Mouse (Mus musculus): ENCODE results near the gene Fnbp1.
"Not testable (repeated sequence)": the region's sequence is repeated elsewhere in the genome, so short reads cannot be mapped to it uniquely, and the experiment has no call there.

Gene Fnbp1

DNA sequence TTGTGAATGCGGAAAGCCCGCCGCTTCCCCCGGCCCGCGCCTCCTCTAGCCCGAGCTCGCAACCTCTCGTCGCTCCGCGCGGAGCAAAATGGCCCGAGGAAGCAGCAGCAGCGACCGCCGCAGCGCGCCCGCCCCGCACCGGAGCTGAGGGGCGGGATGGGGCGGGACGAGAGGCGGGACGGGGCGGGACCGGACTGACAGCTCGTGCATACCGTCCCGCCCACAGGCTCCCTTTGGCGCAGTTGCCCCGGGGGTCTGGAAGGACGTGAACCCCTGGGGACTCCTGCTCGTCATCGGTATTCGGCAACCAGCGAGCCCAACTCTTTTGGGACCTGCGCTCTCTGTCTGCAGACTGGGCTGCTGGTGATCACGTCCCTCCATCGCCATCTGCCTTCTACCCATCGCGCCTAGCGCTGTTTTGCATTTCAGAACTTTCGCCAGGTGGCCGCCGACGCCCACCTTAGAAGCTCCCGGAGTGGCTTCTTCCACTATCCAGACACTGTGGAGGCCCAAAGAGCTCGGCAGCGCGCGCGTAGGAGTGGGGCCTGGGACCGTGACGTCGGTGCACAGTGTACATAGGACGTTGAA, at the start of gene Fnbp1:
Fnbp1 (minus strand) TSS at position 142 of the 588 bp plus-strand sequence.
- no peak for DNase-seq (ENCODE audit: low read depth, low spot score)

DNA sequence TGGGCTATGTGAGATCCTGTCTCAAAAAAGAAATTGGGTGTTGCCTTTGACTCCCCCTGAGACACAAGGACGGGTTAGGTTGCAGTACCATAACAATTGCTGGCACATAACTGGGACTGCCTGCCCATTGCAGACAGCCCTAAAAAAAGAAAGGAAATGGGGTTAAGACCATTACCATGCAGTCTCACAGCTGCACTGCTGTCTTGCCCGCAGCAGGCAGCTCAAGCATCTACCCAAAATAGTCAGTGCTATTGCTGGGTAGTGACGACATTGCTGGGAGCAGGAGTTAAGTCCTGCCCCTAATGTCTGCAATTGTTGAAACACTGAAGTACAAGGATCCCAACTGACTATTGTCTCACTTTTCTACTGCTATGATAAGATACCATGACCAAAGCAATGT, 47.8 kb upstream of the Fnbp1 start:
- DNase-seq (ENCODE audit: low read depth, low spot score): no peak

DNA sequence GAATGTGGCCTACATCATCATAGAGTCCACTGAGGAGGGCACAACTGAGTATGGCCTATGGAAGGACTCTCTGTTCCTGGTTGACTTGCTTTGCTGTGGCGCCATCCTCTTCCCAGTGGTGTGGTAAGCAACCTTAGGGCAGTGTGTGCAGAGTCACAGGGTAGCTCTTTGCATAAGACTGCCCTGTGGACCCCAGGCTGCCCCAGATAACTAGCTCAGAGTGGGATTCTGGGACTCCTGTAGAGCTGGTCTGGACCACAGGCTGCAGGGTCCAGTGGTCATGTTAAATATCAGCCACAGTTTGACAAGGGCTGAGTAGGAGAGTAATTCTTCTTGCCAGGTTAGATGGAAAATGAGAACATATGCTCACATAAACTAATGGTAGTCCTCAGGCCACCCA, 46.9 kb upstream of the Fnbp1 start:
- DNase-seq (ENCODE audit: low read depth, low spot score): no peak

DNA sequence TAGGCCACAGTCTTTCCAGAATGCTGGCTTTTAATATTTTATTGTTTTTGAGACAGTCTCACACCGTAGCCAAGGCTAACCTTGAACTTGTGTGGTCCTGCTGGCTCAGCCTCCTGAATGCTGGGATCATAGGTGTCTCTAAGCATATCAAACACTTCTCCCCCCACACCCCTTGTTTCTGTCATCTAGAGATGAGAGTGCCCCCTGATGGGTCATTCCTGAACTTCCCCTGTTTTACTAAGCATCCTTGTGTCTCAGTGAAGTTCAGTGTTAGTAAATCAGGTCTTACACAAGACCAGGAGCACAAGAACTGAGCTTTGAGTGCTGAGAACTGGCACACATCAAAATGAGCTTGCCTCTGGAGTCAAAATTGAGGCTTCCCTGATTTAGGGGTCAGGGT, 42.0 kb upstream of the Fnbp1 start:
- no peak for DNase-seq (ENCODE audit: low read depth, low spot score)

DNA sequence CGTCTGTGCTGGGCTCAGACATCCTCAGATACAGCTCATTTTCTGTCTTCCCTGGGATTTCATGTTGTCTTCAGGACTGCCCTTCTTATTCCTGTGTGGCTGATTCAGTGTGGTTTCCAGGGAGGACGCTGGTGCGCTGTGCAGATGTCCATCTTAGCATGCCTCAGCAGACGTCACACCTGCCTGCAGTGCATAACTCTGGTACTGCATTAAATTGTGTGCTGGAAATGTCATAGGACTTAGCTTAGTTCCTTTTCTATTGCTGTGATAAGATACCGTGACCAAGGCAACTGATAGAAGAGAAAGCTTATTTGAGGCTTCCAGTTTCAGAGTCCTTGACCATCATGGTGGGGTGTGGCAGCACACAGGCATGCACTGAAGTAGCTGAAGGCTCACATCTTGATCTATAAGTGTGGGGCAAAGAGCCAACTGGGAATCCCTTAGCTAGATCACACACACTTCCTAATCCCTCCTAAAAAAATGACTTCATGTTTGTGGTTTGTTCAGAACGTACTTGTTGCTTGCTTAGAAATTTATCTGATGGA, 41.0 kb upstream of the Fnbp1 start:
- DNase-seq (ENCODE audit: low read depth, low spot score): no peak

DNA sequence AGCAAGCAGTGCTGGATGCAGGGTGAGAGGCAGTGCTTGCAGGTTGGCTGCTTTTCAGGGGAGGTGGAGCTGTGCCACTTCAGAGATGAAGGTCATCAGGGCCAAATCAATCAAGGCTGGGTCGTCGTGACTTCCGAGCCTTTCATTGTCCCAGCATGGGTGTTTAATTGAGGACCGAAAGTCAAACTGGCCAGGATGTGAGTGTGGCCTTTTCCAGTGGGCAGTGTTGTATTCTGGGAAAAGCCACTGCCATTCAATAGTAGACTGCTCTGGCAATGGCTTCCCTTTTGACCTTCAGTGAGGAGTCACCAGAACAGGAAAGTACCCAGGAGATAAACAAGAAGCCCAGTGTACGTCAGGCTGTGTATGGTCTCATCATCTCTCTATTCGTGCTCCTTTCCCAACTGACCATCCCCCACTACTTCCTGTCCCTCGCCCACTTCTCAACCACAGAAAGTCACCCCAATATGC, 38.3 kb upstream of the Fnbp1 start:
- no peak for DNase-seq (ENCODE audit: low read depth, low spot score)

DNA sequence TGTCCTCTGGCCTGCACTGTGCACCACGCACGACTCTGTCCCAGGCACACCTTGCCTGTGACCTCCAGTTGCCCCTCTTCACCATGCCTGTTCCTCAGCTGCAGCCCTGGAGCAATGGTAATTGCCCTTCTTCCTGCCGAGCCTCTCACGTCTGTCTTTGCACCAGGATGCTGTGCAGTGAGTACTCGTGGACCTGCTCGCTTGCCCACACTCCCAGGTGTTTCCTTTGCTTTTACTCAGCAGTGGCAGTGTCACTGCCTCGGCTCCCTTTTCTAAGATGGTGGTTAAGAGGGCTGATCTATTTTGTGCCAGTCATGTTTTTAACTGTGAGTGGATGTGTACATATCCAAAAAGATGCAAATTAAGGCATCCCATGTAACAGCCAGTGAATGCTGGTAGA, 37.7 kb upstream of the Fnbp1 start:
- no peak for DNase-seq (ENCODE audit: low read depth, low spot score)

DNA sequence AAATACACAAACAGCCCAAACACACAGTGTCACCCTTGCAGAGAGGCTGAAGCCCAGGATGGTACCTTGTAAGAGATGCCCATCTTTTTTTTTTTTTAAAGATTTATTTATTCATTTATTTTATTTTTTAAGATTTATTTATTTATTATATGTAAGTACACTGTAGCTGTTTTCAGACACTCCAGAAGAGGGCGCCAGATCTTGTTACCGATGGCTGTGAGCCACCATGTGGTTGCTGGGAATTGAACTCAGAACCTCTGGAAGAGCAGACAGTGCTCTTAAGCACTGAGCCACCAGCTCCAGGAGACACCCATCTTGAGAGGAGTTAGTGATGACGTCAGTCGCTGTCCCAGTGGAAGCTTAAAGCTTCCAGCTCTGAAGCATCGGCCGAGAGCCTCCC, 36.8 kb upstream of the Fnbp1 start:
- DNase-seq (ENCODE audit: low read depth, low spot score): not testable (repeated sequence)

DNA sequence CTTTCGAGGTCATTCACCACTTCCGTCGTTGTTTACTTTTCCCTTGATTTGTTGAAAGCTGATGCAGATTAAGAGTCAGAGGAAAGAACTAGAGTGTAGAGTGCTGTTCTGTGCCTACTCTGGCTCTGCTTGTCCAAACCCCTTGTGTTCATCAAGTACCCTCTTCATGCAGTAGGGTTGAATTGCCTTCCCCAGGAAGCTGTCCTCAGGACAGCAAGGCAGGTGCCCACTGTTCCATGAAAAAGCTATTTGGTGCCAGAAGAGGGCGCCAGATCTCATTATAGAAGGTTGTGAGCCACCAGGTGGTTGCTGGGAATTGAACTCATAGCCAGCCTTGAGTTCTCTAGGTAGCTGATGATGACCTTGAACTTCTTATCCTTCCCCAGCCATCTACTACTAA, 31.5 kb upstream of the Fnbp1 start:
- no peak for DNase-seq (ENCODE audit: low read depth, low spot score)

DNA sequence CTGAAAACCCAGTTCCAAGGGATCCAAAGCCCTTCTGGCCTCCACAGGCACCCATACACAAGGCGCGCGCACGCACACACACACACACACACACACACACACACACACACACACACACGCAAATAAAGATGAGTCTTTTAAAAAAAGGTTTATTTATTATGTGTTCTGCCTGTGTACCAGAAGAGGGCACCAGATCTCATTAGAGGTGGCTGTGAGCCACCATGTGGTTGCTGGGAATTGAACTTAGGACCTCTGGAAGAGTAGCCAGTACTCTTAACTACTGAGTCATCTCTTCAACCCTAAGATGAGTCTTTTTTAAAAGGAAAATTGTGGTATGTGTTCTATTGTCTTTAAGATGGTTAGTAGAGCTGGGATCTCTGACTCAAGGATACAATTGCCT, 30.7 kb upstream of the Fnbp1 start:
- DNase-seq (ENCODE audit: low read depth, low spot score): no peak

DNA sequence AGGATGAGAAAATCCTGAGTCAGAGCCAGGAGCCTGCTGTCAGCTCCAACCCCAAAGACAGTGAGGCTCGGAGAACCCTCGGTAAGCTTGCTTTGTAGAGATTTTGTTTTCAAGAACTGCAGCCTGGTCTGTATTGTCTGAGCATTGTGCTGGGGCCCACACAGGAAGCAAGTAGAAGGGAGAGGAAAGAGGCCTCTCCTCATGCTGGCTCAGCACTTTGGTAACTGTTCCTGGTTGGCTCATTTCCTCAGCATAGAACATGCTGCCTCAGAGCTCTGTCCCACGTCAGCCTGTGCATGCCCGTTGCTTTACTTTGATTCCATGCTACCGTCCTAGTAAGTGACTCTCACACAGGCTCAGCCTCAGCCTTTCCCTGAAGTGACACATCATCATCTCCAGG, 30.2 kb upstream of the Fnbp1 start:
- DNase-seq (ENCODE audit: low read depth, low spot score): no peak

DNA sequence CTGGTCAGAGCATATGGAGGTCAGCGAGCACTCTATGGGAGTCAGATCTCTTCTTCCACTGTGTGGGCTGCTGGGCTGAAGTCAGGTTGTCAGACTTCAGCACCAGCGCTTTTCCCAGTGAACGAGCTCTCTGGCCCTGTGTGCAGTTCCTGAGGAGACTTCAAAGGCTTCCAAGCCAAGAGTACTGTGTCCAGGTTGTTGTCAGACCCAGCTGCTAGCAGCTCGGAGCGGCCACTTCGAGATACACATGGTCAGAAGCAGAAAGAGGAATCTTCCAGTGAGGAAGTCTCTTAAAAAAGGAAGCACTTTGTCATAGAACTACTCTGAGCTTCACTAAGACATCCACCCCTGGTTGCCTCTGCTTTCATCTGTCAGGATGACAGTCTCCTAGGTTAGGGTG, 28.4 kb upstream of the Fnbp1 start:
- DNase-seq (ENCODE audit: low read depth, low spot score): no peak

DNA sequence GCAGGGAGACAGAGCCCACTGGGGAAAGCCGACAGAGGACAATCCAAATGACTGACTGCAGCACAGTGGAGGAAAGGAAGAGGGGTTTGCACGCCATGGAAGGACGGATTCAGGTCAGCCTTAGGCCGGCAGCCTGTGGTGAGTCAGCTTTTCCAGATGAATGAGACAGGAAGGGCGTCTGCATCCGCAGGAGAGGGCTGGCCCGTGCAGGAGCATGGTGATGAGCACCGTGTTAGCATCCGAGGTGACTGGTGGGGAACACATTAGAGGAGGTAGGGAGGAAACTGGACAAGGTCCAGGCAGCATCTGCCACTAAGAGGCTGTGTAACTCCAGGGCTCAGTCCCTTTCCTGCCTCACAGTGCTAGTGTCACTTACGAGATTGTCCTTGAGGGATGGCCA, 27.2 kb upstream of the Fnbp1 start:
- DNase-seq (ENCODE audit: low read depth, low spot score): no peak

DNA sequence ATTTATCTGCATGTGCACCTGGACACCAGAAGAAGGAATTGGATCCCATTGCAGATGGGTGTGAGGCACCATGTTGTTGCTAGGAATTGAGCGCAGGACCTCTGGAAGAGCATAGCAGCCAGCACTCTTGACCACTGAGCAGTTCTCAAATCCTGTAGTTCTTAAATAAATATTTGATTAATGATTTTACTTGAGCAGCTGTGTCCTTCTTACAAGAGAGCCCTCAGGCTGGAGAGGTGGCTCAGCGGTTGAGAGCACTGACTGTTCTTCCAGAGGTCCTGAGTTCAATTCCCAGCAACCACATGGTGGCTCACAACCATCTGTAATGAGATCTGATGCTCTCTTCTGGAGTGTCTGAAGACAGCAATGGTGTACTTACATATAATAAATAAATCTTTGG, 25.8 kb upstream of the Fnbp1 start:
- DNase-seq (ENCODE audit: low read depth, low spot score): not testable (repeated sequence)

DNA sequence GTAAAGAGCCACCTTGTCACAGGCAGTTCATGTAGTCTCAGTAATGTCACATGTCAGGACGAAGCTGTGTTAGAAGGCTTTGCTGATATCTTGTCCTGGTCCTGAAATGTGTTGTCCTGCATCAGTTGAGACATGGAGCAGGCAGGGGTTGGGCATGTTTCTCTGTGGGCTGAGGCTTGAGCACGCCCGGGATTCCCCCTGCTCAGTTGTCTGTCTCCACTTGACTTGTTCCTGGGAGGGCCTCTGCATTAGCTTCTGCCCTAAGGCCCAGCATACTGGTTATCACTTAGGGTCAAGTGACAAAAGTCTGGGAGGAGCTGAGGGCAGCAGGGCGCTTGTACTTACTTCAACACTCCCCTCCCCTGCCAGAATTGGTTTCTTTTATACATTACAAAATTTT, 23.7 kb upstream of the Fnbp1 start:
- no peak for DNase-seq (ENCODE audit: low read depth, low spot score)

DNA sequence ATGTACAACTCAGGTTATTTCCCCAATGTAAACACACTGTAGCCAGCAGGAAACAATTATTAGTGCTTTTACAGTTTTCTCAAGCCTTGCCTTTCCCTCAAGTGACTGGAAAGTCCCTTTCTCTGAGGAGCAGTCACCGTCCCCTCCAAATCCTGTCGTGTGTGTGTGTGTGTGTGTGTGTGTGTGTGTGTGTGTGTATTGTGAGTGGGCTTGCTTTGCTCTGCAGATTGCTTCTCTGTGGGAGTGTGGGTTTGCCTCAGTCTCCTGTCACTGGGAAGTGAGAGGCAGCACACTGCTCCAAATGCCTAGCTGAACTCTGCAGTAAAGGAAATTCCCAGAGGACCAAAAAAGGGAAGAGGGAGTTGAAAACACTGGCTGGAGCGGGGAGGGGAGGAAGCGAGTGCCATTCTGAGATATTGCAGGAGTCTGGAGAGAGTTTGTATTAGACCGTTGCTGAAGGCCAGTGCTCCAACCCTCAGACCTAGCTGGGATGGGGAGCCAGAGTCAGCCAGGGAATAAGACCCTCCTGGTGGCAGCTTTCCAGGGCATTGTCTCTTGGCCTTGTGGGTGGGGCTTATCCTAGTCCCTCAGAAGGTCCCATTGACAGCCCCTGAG, 23.1 kb upstream of the Fnbp1 start:
- DNase-seq (ENCODE audit: low read depth, low spot score): no peak

DNA sequence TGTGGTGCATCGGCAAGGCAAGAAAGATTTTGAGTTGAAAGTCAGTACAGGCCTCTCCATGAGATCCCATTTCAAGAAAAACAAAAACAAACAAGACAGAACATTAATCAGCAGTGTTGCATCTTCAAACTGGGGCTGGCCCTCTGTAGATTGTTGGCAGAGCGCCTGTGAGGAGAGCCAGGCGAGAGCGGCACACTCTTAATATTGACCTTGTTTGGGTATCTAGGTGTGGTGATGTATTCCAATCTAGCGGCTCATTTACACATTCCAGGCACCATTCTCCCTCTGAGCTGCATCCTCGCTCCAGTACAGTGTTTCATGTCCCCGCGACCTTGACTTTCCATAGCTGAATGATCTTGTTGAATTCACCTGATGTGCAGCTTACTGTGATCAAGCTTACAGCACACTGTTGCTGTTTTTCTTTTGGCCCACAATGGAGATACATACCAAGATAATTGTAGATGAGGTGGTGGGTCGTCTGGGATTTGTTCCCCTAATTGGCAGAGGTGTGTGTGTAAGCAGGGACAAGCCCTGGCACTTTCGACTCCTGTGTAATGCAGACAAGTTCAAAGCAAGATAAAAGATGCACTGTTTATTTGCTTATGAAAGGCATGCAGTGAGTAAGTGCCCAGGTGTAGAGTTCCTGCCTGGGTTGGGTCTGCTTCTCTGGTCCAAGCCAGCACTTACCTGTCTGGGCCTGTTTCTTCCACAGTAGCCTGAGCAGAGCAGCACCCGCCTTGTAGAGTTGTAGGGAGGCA, 21.7 kb upstream of the Fnbp1 start:
- no peak for DNase-seq (ENCODE audit: low read depth, low spot score)

DNA sequence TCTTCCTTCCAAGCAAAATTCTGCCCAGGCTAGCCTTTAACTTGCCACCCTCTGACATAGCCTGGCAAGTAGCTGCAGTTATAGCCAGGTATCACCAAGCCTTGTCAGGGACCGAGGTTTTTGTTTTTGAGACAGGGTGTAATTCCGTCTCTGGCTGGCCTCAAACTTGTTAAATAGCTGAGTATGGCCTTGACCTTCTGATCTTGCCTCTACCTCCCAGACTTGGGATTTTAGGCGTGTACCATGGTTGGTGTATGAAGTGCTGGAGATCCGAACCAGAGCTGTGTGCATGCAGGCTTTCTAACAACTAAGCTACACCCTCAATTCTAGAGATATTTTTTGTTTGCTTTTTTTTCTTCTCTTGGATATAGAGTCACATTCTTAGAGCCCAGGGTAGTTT, 19.8 kb upstream of the Fnbp1 start:
- DNase-seq (ENCODE audit: low read depth, low spot score): no peak

DNA sequence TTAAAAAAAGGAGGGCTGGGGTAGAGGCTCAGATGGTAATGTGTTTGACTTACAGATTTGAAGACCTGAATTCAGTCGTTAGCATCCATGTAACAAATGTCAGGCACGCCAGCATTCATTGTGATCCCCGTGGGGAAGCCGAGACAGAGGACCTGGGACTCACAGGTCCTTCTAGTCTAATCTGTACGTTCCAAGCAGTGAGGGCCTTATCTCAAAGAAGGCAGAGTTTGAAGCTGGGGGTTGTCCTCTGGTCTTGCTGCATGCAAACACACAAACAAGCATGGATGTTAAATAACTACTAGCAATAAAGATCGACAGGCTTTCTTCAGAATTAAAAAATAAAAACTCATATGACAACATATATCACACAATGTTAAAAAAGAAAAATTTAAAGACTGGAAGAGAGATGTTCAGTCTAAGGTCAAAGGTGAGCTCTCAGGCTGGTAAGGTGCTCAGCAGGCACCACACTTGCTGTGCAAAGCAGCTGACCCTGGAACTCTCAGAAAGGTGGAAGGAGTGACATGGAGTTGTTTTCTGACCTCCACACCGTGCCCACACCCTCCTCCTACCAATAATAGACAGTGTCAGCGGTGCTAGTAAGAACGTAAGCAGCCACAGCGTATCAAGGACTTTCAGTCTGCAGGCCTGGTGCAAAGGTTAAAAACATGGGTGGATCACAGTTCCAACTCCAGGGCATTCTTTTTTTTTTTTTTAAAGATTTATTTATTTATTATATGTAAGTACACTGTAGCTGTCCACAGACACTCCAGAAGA, 18.5 kb upstream of the Fnbp1 start:
- DNase-seq (ENCODE audit: low read depth, low spot score): no peak

DNA sequence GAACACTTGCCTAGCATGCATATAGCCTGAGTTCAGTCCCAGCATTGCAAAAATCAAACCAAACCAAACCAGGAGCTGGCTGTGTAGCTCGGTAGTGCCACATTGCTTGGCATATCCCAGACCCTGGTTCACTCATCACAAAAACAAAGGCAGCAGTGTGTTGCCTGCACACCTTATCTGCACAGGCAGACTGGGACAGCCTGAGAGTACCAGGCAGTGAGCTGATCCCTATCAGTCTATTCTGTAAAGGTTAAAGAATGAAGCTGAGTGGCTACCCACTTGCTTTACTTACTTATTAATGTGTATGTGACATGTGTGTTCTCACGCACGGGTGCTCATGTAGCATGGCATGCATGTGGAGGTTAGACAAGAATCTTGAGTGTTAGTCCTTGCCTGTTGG, 15.0 kb upstream of the Fnbp1 start:
- DNase-seq (ENCODE audit: low read depth, low spot score): no peak

DNA sequence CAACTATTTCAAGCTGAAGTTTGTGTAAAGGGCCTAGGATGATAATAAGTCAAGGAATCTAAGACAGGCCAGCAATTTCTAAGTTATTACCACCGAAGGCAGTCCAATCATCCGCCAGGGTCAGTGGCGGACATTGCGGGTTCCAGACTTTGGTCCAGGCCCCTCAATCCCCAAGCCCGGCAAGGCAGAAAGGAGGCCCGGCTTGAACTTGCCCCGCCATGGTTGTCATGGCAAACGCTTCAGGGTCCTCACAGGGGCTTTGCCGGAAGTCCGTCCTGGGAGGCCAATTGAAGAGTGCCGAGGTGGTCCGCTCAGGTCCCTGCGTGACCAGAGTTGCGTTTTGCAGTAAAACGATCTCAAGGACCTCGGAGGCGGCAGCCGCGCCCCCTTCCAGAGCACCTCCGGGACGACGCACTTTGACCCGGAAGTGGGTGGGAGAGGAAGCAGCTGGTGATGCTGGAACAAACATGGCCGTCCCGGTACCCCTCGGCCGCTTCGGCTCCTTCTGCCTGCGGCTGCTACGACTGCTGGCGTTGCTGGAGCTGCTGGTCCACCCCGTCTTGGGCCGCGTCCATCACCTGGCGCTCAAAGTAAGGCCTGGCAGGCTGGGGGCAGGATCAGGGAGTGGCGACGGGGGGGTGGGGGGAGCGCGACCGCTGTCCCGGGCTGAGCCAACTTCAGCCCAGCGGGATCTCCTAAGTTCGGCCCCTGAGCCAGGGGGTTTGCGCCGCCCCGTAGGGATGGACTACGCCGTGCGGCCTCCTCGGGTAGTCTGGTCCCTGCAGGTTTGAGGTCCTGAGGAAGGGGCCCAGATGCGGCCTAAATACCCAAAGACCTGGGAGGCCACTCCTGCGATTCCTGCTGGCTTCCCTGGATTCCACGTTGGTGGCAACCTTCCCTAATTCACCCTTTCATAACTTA, 10.3 kb upstream of the Fnbp1 start, which contains the start of gene Gpr107:
Gpr107 (plus strand) TSS at position 425 of the 921 bp plus-strand sequence.
- DNase-seq (ENCODE audit: low read depth, low spot score): peak; percentile 56
